In the genomic region with DNA sequence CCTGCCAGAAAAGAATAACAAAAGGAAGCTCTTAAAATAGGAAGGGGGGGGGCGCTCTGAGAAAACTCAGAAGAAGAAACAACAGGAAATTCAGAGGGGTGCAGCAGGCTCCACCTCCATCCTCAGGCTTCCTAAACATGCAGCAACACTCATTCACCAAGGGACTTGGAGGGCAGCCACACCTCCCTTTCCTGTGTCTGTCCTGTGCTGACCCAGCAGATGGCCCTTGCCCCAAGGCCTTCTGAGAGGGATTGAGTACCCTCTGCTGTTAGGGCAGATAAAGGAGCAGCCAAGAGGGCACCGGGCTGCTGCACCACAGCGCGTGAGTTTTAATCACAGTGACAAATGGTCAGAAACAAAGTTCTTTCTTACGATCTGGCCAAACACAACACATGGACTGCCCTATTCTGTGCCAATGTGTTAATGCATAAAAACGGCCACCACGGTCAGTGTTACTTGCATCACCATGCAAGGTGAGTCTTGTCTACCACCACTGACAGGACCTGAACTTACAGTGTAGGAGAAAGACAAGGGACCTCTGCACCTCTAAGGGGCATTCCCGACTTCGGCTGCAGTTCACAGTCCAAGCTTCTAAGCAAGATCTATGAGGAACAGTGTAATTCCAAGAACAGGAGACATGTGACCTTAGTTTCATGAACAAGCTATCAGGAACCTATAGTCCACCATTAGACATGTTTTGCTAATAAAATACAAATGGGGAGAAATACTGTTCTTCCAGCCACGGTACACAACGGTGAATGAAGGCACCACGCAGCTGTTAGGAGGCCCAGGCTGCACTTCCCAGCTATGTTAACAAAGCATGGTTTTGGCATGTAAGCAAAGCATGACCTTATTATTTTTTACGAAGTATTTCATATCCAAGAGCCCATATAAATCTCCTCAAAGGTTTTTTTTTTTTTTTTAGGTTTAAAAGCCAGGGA, we compare ENCODE assay signal across 8 mouse cellular contexts.
DNase-seq lines count a peak whose midpoint lies in the region; ATAC-seq and TF ChIP-seq lines count a peak whose summit lies in the region.

No protein-coding gene starts in this region.

- H3K9ac ChIP-seq in embryonic facial prominence, embryonic 12.5 days: no peak overlapping the region
- H3K9ac ChIP-seq in CH12.LX (ENCODE audit: insufficient read depth, low read depth): no peak overlapping the region; the same call in 1 of the 2 replicates
- no peak overlapping the region for H3K9ac ChIP-seq in stomach, embryonic 15.5 days
- no peak overlapping the region for H3K9ac ChIP-seq in hindbrain, embryonic 11.5 days (ENCODE audit: low read depth, low read length)

- WGBS in embryonic facial prominence, embryonic 12.5 days: 77% methylated on average over 13 of the region's 13 CpGs
- WGBS in embryonic facial prominence, embryonic 10.5 days: 80% methylated on average over 13 of the region's 13 CpGs
- 60% methylated on average over 13 of the region's 13 CpGs for WGBS in stomach, embryonic 15.5 days
- WGBS in hindbrain, embryonic 11.5 days: 79% methylated on average over 13 of the region's 13 CpGs

- peak in 1 of 2 experiments; percentile 8; a peak in 1 of 4 replicates for TF ChIP-seq CTCF in CH12.LX (conservative IDR thresholded peaks at IDR 0.05 in 1 of 2, IDR thresholded peaks at IDR 0.05 in 1 of 2; ENCODE audit: low read depth in 2 of 2, low read length in 2 of 2)

- TF ChIP-seq RAD21 in CH12.LX (IDR thresholded peaks at IDR 0.05; ENCODE audit: low read depth, low read length): no peak; the same call in 1 of the 2 replicates

- dilution Hi-C loops in CH12.LX (cut with MboI; ENCODE audit: extremely low pct_ligation_motif_present, extremely low pct_unique_long_range_greater_than_20kb, low sequenced_read_pairs): no loop called here

- H3K36me3 ChIP-seq in embryonic facial prominence, embryonic 12.5 days: no peaks in the 10 kb centered on the region
- H3K36me3 ChIP-seq in embryonic facial prominence, embryonic 10.5 days (replicated peaks): no peaks in the 10 kb centered on the region
- H3K36me3 ChIP-seq in CH12.LX (replicated peaks in 1 of 2; ENCODE audit: control insufficient read depth in 1 of 2, insufficient read depth in 1 of 2, low read length in 1 of 2): peaks cover 0 to 8% of the 10 kb centered on the region in 2 experiments
- H3K36me3 ChIP-seq in stomach, embryonic 15.5 days: no peaks in the 10 kb centered on the region
- no peaks in the 10 kb centered on the region for H3K36me3 ChIP-seq in hindbrain, embryonic 11.5 days (ENCODE audit: control insufficient read depth, insufficient read depth, low read length)

- ATAC-seq in embryonic facial prominence, embryonic 12.5 days (ENCODE audit: insufficient number of reproducible peaks, insufficient read depth, low FRiP score, low TSS enrichment): 0 out of 2 replicates have a peak, but pooled peaks have one; percentile 6
- ATAC-seq in stomach, embryonic 15.5 days (ENCODE audit: insufficient read depth, low FRiP score, low read depth): 0 out of 2 replicates have a peak, but pooled peaks have one; percentile 27
- no peak for ATAC-seq in hindbrain, embryonic 11.5 days (ENCODE audit: low FRiP score)
- ATAC-seq in inflammation-experienced regulatory T-cells, adult 6 months: no peak

- no peak overlapping the region for H3K4me3 ChIP-seq in embryonic facial prominence, embryonic 12.5 days
- H3K4me3 ChIP-seq in embryonic facial prominence, embryonic 10.5 days: no peak overlapping the region
- peak overlapping the region in 1 of 3 experiments; percentile 22 for H3K4me3 ChIP-seq in CH12.LX (replicated peaks in 1 of 3; ENCODE audit: low read depth in 2 of 3, low read length in 2 of 3, poor library complexity in 1 of 3)
- H3K4me3 ChIP-seq in stomach, embryonic 15.5 days (replicated peaks): no peak overlapping the region
- no peak overlapping the region for H3K4me3 ChIP-seq in hindbrain, embryonic 11.5 days (ENCODE audit: low read depth, low read length)

- no peaks in the 10 kb centered on the region for H3K79me2 ChIP-seq in CH12.LX (replicated peaks; ENCODE audit: control insufficient read depth, extremely low read depth, insufficient read depth, poor library complexity, severe bottlenecking)

- no peaks in the 10 kb centered on the region for H3K9me3 ChIP-seq in embryonic facial prominence, embryonic 12.5 days
- H3K9me3 ChIP-seq in embryonic facial prominence, embryonic 10.5 days: no peaks in the 10 kb centered on the region
- no peaks in the 10 kb centered on the region for H3K9me3 ChIP-seq in CH12.LX (replicated peaks; ENCODE audit: low read length)
- H3K9me3 ChIP-seq in stomach, embryonic 15.5 days: no peaks in the 10 kb centered on the region
- no peaks in the 10 kb centered on the region for H3K9me3 ChIP-seq in hindbrain, embryonic 11.5 days (ENCODE audit: control insufficient read depth, low read length)

- H3K4me2 ChIP-seq in embryonic facial prominence, embryonic 12.5 days (replicated peaks): no peak overlapping the region
- peak overlapping the region; percentile 84; the same call in 1 of the 2 replicates for H3K4me2 ChIP-seq in CH12.LX (ENCODE audit: insufficient read depth, low read depth, poor library complexity, severe bottlenecking)
- H3K4me2 ChIP-seq in stomach, embryonic 15.5 days: no peak overlapping the region
- H3K4me2 ChIP-seq in hindbrain, embryonic 11.5 days (replicated peaks; ENCODE audit: low read depth, low read length): no peak overlapping the region

- peaks cover 22% of the 10 kb centered on the region; the same call in 1 of the 2 replicates for H3K4me1 ChIP-seq in embryonic facial prominence, embryonic 12.5 days
- peaks cover 27% of the 10 kb centered on the region for H3K4me1 ChIP-seq in embryonic facial prominence, embryonic 10.5 days
- peaks cover 16 to 54% of the 10 kb centered on the region in 2 experiments for H3K4me1 ChIP-seq in CH12.LX (ENCODE audit: control insufficient read depth in 1 of 2, insufficient read depth in 2 of 2)
- peaks cover 5% of the 10 kb centered on the region; the same call in 1 of the 2 replicates for H3K4me1 ChIP-seq in stomach, embryonic 15.5 days
- H3K4me1 ChIP-seq in hindbrain, embryonic 11.5 days (replicated peaks; ENCODE audit: control insufficient read depth, insufficient read depth, low read length): no peaks in the 10 kb centered on the region

- no peak for TF ChIP-seq EP300 in CH12.LX (IDR thresholded peaks at IDR 0.05; ENCODE audit: low read length)

- DNase-seq in embryonic facial prominence, embryonic 10.5 days (ENCODE audit: low spot score): no peak
- peak; percentile 15 for DNase-seq in CH12.LX (ENCODE audit: extremely low read depth)
- DNase-seq in heart, adult 9 months (ENCODE audit: low spot score in 2 of 2): peak; percentile 24 to 25
- DNase-seq in kidney, postnatal 25 days: peak; percentile 68 to 74
- no peak for DNase-seq in hindbrain, embryonic 11.5 days (ENCODE audit: low spot score)

- no peak for TF ChIP-seq POLR2A in CH12.LX (IDR thresholded peaks at IDR 0.05; ENCODE audit: low read depth, low read length)

- H3K27ac ChIP-seq in embryonic facial prominence, embryonic 12.5 days: no peak overlapping the region
- H3K27ac ChIP-seq in embryonic facial prominence, embryonic 10.5 days (replicated peaks): no peak overlapping the region; the same call in 1 of the 2 replicates
- peak overlapping the region; percentile 78 for H3K27ac ChIP-seq in CH12.LX (ENCODE audit: insufficient read depth, low read depth)
- H3K27ac ChIP-seq in stomach, embryonic 15.5 days: no peak overlapping the region
- no peak overlapping the region for H3K27ac ChIP-seq in hindbrain, embryonic 11.5 days (ENCODE audit: low read depth, low read length)

- H3K27me3 ChIP-seq in embryonic facial prominence, embryonic 12.5 days: no peaks in the 10 kb centered on the region
- no peaks in the 10 kb centered on the region for H3K27me3 ChIP-seq in embryonic facial prominence, embryonic 10.5 days (replicated peaks; ENCODE audit: low read depth, poor library complexity, severe bottlenecking)
- no peaks in the 10 kb centered on the region for H3K27me3 ChIP-seq in CH12.LX (replicated peaks)
- no peaks in the 10 kb centered on the region for H3K27me3 ChIP-seq in stomach, embryonic 15.5 days (replicated peaks)
- H3K27me3 ChIP-seq in hindbrain, embryonic 11.5 days (ENCODE audit: control insufficient read depth, insufficient read depth, low read length): no peaks in the 10 kb centered on the region

- in situ Hi-C loops in CH12.LX (cut with MboI; ENCODE audit: low pct_ligation_motif_present, low pct_unique_long_range_greater_than_20kb, low sequenced_read_pairs): no loop called here

TF ChIP-seq in CH12.LX, 34 proteins besides CTCF, POLR2A, EP300 and RAD21:
- TF ChIP-seq TCF12 (IDR thresholded peaks at IDR 0.05; ENCODE audit: low read depth, low read length) (0 out of 2 replicates have a peak, but pooled peaks have one; percentile 3), ZNF384 (IDR thresholded peaks at IDR 0.05; ENCODE audit: low read depth, low read length) (no peak)

Comparison
In these comparisons a context has a peak if more than half of its experiments do, and no peak if none do; other contexts are left out.
1. ATAC-seq: peak in embryonic facial prominence, embryonic 12.5 days (single experiment) and stomach, embryonic 15.5 days (single experiment); none in hindbrain, embryonic 11.5 days (single experiment) and inflammation-experienced regulatory T-cells, adult 6 months (single experiment).
2. DNase-seq: peak in CH12.LX (single experiment), heart, adult 9 months (2 of 2) and kidney, postnatal 25 days (2 of 2); none in embryonic facial prominence, embryonic 10.5 days (single experiment) and hindbrain, embryonic 11.5 days (single experiment).